19 mouse cellular contexts compared by ENCODE assay signal in the genomic region with DNA sequence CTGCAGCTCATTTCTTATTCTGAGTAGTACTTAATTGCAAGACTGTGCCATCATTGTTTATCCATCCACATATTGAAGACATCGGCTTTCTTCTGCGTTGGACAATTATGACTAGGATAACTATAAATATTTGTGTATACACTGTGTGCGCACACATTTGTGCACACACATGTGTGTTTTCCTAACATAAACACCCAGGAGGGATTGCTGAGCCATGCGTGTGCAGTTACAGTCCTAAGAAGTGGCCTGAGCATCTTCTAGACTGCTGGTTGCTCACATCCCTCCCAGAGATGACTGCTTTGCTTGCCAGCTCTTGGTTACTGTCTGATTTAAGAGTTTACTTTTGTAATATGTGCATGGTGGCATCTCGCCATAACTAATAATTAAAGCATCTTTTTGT.
"Had no signal": no experiment of that assay in that cellular context is flagged by ENCODE, and none has a peak within 500 bp of the region (broad histone marks: within the 10 kb centered on the region; RNA-seq: fewer than 3 reads in every experiment).

No protein-coding gene starts in this region.

- H3K9ac ChIP-seq: limb, embryonic 15.5 days; liver, embryonic 14.5 days; liver, postnatal 0 days; lung, embryonic 15.5 days had no signal

- H3K4me1 ChIP-seq: limb, embryonic 15.5 days; lung, embryonic 15.5 days had no signal

- H3K4me2 ChIP-seq: limb, embryonic 15.5 days; liver, embryonic 11.5 days; lung, embryonic 15.5 days; midbrain, embryonic 11.5 days had no signal

- DNase-seq: kidney, adult 11 months; kidney, adult 8-10 months; kidney, postnatal 14 days; kidney, postnatal 4 days; layer of hippocampus, adult 9-11 months; liver, postnatal 0 days; lung, postnatal 10 days; lung, postnatal 4 days; midbrain, embryonic 14.5 days; right cerebral cortex, adult 18-20 months; right cerebral cortex, postnatal 14 days; right cerebral cortex, postnatal 4 days; thymus, postnatal 25 days had no signal

- H3K27me3 ChIP-seq: limb, embryonic 15.5 days; lung, embryonic 15.5 days had no signal

- H3K4me3 ChIP-seq: layer of hippocampus, adult 2 months; limb, embryonic 15.5 days; lung, embryonic 15.5 days had no signal

- ATAC-seq: liver, postnatal 0 days had no signal

- H3K9me3 ChIP-seq: limb, embryonic 15.5 days; lung, embryonic 15.5 days had no signal

- H3K27ac ChIP-seq: layer of hippocampus, adult 2 months; limb, embryonic 15.5 days; liver, embryonic 14.5 days; lung, embryonic 15.5 days had no signal
